Mouse (Mus musculus) forelimb bud, embryonic 11.5 days (tissue): ENCODE measurements around the gene Ccdc59.

Experiments used
- DNase-seq: peaks from one replicate; pipeline ENCODE4 v3.0.0-alpha.2; 2012; ENCODE audit warnings: low read depth, low spot score

Gene Ccdc59

DNA sequence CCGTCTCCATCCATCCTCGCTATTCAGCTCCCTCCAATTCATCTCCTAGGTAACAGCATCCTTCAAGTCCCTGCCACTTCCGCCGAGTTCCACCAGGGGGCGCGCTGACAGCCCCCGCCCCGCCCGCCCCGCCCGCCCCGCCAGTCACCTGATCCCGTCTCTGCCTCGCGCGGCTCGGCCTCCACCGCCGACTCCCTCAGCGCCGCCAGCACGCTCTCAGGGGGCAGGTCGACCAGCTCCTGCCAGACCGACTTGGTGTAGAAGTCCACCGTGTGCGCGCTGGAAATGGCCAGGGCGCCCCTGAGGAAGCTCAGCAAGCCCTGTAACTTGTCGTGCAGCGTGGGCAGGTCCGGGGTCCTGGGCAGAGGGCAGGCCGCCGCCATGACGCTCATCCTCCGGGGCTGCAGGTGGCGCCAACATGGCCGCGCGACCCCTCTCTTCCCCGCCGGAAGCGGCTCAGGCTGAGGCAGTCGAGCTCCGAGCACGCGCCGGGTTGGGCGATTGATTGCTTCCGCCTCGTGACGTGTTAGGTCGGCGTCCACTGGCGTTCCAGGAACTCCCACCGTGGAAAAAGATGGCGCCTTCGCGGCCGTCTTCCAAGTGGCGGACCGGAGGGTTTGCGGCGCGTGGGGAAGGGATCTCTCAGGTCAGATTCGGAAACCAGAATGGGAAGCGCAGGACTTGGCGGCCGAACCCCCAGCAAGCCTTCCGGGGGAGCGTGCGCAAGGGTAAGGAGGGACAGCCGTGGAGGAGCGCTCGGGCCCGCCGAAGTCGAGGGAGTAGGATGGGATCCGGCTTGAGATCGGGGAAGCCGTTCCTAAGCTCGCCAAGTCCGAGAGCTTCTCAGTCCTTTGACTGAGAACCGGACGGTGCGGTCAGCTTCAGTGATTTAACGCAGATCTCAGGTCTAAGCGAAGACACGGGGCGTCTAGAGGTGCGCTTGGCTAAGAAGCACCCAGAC lies at the start of gene Ccdc59, which contains the start of gene Mettl25:
Gene Ccdc59 (plus strand): TSS at position 140 of the 961 bp plus-strand sequence.
Gene Mettl25 (minus strand): TSS at position 453 of the 961 bp plus-strand sequence.
- DNase-seq = peak; percentile 96

DNA sequence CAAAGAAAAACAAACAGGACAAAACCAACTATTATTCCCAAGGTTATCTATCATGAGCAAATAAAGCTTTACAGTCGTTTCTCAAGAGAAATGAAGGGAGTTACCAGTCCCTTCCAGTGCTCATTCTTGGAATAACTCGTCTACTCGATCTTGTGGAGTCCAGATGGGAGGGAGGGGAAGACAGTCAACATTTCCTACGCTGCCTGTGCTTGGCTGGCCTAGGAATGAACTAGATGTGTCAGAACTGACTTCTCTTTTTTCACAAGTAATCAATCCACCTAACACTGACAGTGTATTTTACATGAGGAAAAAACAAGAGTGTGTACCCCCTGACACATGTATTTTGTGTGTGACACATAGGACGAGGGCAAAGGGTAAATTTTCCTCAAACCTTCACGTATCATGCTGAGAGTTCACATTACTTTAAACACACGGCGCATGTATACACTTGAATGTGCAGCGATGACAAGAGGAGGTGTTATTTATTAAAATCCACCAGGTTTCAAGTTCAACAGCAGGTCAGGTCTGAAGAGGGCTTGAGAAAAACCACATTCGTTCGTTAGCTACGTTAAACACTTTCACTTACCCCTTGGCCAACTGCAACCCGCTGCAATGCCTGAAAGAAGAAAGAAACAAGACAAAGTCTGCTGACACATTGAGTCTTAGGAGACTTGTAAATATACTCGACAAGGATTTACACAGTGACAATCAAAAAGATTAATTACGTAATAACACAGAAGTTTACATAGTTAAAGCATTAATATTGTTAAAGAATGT lies 46.9 kb upstream of the Ccdc59 start:
- DNase-seq = peak; percentile 54

DNA sequence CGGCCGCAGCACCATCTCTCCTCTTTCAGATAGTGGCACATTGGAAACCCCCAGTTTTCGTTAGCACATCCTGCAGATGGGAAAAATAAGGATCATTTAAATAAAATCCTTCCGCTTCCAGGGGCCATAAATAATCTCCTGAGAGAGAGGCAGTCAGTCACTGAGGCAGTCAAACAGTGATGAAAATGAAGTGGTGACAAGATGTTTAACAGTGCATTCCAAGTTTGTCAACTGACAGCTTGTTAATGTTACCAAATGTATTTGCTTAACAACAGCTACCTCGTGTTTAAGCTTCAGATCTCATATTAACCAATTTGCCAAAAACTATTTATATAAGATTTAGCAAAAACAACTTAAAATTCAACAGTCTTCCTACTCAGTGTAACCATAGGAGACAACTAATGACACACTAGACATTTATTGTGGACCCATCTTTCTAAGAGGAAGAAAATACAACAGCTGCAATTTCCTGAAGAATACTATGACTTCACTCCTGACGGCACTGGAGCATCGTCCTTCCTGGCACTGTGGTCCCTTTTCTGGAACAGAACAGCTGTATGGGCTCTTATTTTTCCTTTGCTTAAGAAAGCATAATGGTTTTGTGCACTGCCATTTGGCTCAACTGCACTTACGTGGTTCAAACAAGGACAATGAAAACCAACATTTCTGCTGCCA lies 43.5 kb upstream of the Ccdc59 start:
- no peak for DNase-seq

DNA sequence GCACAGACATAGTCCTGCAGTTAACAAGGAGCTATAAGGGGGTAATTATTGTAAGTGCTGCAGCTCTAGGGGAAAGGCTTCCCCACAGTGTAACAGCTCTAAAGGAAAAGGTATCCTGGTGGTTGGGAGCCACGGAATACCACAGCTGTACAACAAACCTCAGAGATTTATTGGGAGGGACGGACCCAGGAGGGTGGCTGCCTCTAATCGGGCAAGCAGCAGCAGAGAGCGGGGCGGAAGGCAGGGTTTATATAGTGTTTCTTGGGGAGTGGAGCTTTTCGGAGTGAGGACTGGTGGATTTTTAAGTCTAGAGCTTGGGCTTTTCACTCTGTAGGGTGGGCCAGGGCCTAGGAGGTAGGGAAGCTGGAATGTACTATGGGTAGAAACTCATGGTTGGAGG lies 39.7 kb upstream of the Ccdc59 start:
- DNase-seq = peak; percentile 68

DNA sequence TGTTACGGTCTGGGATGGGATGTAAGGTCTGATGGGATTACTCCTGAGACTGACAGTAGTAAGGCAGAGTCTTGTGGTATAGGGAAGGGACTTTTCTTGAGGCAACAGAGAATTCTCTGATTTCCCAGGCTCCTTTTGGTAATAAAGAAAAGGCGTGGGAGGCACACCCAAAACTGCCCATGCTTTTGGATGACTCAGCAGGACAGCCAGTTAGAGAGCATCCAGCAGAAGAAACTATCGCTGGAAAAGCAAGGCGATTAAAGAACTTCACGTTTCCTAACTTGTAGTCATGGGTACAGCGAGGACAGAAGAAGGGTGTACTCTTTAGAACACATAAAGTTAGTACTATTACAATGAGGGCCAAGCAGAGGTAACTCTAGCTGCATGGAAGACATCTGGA lies 38.7 kb upstream of the Ccdc59 start:
- DNase-seq = no peak

DNA sequence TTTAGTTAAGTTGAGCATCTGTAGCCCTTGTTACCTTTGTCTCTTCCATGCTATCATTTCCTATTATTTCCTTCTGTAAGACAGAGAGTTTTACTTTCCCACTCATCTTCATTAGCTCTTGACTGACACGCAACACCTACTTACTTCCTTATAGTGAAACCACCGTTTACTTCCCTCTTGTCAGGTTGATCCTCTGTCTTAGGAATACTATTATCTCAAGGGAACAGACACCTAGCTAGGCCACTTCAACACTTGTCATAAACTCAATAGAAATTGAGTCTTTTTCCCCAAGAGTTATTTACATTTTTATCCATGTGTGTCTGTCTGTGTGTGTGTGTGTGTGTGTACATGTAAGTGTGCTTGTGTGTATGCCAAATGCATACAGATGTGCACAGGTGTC lies 37.4 kb upstream of the Ccdc59 start:
- DNase-seq = no peak

DNA sequence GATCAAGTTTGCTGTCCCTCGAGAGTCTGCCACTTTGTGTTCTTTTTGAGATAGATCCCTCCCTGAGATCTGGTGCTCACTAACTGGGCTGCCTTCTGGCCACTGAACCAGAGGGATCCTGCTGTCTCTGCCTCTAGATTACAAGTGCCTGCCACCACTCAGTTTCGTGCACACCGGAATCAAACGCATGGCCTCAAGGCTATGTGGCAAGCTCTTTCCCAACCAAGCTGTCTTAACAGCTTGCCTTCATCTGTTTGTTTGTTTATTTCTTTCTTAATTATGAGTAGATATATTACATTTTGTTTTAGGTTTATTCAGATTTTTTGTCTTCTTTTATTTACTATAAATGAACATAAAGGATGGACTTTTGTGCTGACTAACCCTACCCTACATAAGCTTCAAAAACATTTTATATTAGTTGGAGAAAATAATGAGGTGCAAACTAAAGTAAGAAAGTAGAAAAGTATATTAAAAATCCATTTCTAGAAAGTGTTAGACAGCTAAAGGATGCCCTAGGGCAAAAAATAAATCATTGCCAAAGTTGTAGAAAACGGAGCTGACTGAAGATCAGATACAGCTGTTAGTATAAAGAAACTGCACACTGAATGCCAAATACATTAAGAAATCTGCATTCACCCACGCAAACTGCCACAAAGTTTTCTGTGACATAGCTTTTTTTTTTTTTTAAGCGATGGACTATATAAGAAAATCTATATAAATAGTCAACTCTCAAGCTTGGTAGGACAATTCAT lies 34.4 kb upstream of the Ccdc59 start:
- DNase-seq = peak; percentile 18

DNA sequence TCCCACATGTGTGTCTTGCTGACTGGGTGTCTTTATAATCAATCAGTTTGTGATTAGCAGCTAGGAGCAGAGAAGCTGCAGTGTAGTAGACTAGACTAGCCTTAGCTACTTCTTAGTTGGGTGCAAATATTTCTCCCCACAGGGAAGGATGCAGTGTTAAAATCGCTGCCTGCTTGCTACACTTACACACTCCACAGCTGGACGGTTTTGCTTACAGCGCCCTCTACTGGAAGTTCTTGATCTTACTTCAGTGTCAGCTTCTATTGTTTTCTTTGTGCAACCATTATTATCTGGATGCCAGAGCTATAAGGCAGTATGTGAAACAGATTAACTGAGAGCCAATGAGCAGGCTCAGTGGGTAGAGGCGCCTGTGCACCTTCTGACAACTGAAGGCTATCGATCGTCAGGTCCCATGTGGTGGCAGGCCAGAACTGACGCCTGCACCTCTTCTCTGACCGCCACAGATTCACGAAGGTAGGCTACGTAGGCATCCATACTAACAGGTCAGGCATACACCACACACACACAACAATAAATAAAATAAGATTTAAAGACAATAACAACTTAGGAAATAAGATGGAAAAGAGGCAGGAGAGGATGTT lies 6.1 kb upstream of the Ccdc59 start:
- DNase-seq = peak; percentile 68

DNA sequence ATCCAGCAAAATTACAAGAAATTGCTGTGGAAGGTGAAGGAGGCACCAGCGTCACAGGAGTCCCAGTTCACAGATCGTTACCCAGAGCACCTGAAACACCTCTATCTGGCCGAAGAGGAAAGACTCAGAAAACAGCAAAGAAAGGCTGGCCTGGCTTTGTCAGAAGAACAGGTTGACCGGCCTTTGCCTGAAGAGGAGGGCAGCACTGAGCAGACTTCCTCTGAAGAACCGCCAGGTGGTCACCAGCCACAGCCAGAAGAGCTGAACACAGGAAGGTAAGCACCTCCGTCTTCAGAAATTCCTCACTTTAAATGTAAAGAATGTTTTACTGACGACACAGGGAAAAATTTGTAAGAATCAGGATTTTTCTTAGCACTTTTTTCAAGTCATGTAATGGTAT lies 1.7 kb downstream of the Ccdc59 start:
- DNase-seq = no peak

DNA sequence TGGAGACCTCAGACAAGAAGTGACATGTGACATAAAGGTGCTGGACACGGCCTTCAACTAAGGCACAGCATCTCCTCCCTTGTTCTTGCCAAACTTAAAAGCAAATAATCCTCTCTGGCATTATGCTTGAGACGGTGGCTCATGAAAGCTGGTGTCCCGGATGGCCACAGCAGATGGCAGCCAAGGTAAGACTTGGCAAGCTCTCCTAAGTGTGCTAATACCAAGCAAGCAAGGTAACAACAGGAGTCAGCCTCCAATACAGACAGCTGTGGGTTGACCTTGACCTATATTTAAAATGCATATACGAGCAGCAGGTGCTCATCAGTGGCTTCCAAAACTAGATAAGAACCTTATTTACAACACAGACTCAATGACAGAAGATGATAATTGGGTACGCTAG lies 9.4 kb downstream of the Ccdc59 start:
- DNase-seq = no peak

DNA sequence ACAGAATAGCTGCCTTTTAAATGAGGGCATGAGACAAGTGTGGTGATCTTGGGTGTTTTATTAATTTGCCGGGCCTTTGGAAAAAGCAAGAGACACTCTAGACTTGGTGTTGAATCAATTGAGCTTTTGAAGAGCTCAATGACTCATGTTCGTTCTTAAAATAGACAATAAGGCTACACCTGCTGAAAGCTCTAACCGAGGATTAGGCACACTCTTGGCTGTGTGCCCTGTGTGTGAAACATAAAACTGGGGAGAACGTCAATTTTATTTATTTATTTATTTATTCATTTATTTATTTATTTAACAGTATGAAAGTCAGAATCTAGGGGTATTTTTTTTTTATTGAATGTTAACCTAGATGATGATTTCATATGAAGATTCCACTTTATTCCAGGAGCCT lies 10.3 kb downstream of the Ccdc59 start:
- DNase-seq = no peak

DNA sequence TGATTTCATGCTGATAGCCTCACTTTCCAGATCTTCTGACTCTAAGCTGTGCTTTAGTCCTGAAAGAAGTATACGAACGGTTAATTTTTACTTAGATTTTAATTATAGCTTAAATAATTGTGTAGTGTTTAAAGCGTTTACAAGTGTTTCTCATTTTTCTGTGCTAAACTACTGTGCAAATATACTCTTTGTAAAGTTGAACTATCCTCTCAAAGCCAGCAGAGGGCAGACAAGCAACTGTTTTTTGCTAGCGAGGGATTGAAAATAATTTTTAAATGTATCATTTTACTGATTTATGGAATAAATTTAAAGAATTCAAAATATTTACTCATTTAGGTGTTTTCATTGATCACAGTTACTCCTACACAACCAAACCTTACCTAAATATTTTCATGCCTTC lies 26.4 kb downstream of the Ccdc59 start:
- no peak for DNase-seq
